In genomic region chr19:33205389-33205788, GRCm38 (mm10) we compare ENCODE assay signal across 20 mouse cellular contexts.
DNase-seq lines count a peak whose midpoint lies in the region; ATAC-seq lines count a peak whose summit lies in the region.
"Had no signal": no experiment of that assay in that cellular context is flagged by ENCODE, and none has a peak within 500 bp of the region (broad histone marks: within the 10 kb centered on the region; RNA-seq: fewer than 3 reads in every experiment).

No protein-coding gene starts in this region.

- WGBS in midbrain, embryonic 13.5 days = 87% methylated on average over 2 of the region's 2 CpGs
- 83% methylated on average over 2 of the region's 2 CpGs for WGBS in limb, embryonic 10.5 days

- no peak overlapping the region for H3K9ac ChIP-seq in midbrain, embryonic 13.5 days (replicated peaks)
- H3K9ac ChIP-seq: embryonic facial prominence, embryonic 12.5 days; forebrain, embryonic 13.5 days; forebrain, embryonic 15.5 days; forebrain, postnatal 0 days had no signal

- DNase-seq in A20 (ENCODE audit: low read depth, low spot score) = peak; percentile 67
- no peak for DNase-seq in left cerebral cortex, adult 11 months (ENCODE audit: low spot score)
- DNase-seq in limb, embryonic 10.5 days (ENCODE audit: low spot score) = no peak
- DNase-seq: adrenal gland, adult 2 months; adrenal gland, postnatal 10 days; adrenal gland, postnatal 25 days; cerebellum, adult 11 months; cerebellum, adult 18-20 months; cerebellum, adult 8-10 months; cerebellum, adult 9-11 months; cerebellum, postnatal 14 days; cerebellum, postnatal 36 days; forebrain, postnatal 0 days had no signal

- H3K36me3 ChIP-seq in midbrain, embryonic 13.5 days = no peaks in the 10 kb centered on the region
- no peaks in the 10 kb centered on the region for H3K36me3 ChIP-seq in limb, embryonic 10.5 days
- H3K36me3 ChIP-seq: embryonic facial prominence, embryonic 10.5 days; embryonic facial prominence, embryonic 12.5 days; forebrain, embryonic 15.5 days had no signal

- H3K4me2 ChIP-seq in midbrain, embryonic 13.5 days (replicated peaks) = no peak overlapping the region
- H3K4me2 ChIP-seq: embryonic facial prominence, embryonic 12.5 days; forebrain, embryonic 13.5 days; forebrain, embryonic 15.5 days had no signal

- H3K27me3 ChIP-seq in midbrain, embryonic 13.5 days = no peaks in the 10 kb centered on the region
- no peaks in the 10 kb centered on the region for H3K27me3 ChIP-seq in limb, embryonic 10.5 days (ENCODE audit: low read depth, poor library complexity, severe bottlenecking)
- H3K27me3 ChIP-seq: embryonic facial prominence, embryonic 12.5 days; forebrain, embryonic 13.5 days; forebrain, embryonic 15.5 days had no signal

- no peaks in the 10 kb centered on the region for H3K4me1 ChIP-seq in midbrain, embryonic 13.5 days (replicated peaks)
- H3K4me1 ChIP-seq in limb, embryonic 10.5 days = no peaks in the 10 kb centered on the region; the same call in 1 of the 2 replicates
- H3K4me1 ChIP-seq: embryonic facial prominence, embryonic 12.5 days; forebrain, embryonic 13.5 days; forebrain, embryonic 15.5 days had no signal

- no peak overlapping the region for H3K4me3 ChIP-seq in midbrain, embryonic 13.5 days (replicated peaks)
- H3K4me3 ChIP-seq in limb, embryonic 10.5 days = no peak overlapping the region
- H3K4me3 ChIP-seq: embryonic facial prominence, embryonic 10.5 days; embryonic facial prominence, embryonic 12.5 days; forebrain, embryonic 13.5 days; forebrain, embryonic 15.5 days had no signal

- peak; percentile 71 for ATAC-seq in granulocyte monocyte progenitor cell, adult 5-6 weeks (replicated peaks; ENCODE audit: poor library complexity, severe bottlenecking)
- ATAC-seq in megakaryocyte progenitor cell, adult 5-6 weeks (replicated peaks; ENCODE audit: poor library complexity) = peak; percentile 52
- no peak for ATAC-seq in midbrain, embryonic 13.5 days
- ATAC-seq: forebrain, embryonic 13.5 days; forebrain, embryonic 15.5 days; forebrain, postnatal 0 days had no signal

- no peaks in the 10 kb centered on the region for H3K9me3 ChIP-seq in midbrain, embryonic 13.5 days
- no peaks in the 10 kb centered on the region for H3K9me3 ChIP-seq in limb, embryonic 10.5 days (replicated peaks)
- H3K9me3 ChIP-seq: embryonic facial prominence, embryonic 10.5 days; embryonic facial prominence, embryonic 12.5 days; forebrain, embryonic 13.5 days; forebrain, embryonic 15.5 days had no signal

- H3K27ac ChIP-seq in midbrain, embryonic 13.5 days = no peak overlapping the region
- H3K27ac ChIP-seq in limb, embryonic 10.5 days = no peak overlapping the region
- H3K27ac ChIP-seq: embryonic facial prominence, embryonic 10.5 days; embryonic facial prominence, embryonic 12.5 days; forebrain, embryonic 13.5 days; forebrain, embryonic 15.5 days had no signal
